Mouse (Mus musculus) liver, embryonic 16.5 days (tissue): ENCODE measurements around the gene Ggt5. TPM values are rescaled to one million over a fixed set of nuclear protein-coding genes. Genes with fewer than 3 reads are reported as not detected.

Experiments
- ATAC-seq: fragments of 200-750 bp; cut with Nextera tagmentation; 2 replicates; pipeline ENCODE4 v1.8.0; 2017; ENCODE audit warnings: low read depth, mild to moderate bottlenecking, moderate number of reproducible peaks, moderate library complexity
- H3K27ac ChIP-seq: fragments of 300-500 bp; sonication (generic); 2 replicates; pipeline ENCODE4 v1.5.1; 2014; ENCODE audit warnings: mild to moderate bottlenecking, low read length
- H3K27me3 ChIP-seq: fragments of 300-500 bp; sonication (generic); 2 replicates; pipeline ENCODE4 v1.6.1; 2014; ENCODE audit warnings: low read depth, low read length, mixed read lengths; ENCODE audit not compliant: control insufficient read depth, insufficient read depth
- H3K36me3 ChIP-seq: fragments of 300-500 bp; sonication (generic); 2 replicates; pipeline ENCODE4 v1.6.1; 2014; ENCODE audit warnings: mild to moderate bottlenecking; ENCODE audit not compliant: control insufficient read depth, insufficient read depth
- H3K4me1 ChIP-seq: fragments of 300-500 bp; sonication (generic); 2 replicates; pipeline ENCODE4 v1.6.1; 2014; ENCODE audit warnings: low read depth, low read length, mixed read lengths; ENCODE audit not compliant: control insufficient read depth
- H3K4me2 ChIP-seq: fragments of 300-500 bp; sonication (generic); 2 replicates; pipeline ENCODE4 v1.6.1; 2014; ENCODE audit warnings: low read depth, low read length, mixed read lengths
- H3K4me3 ChIP-seq: fragments of 300-500 bp; sonication (generic); 2 replicates; pipeline ENCODE4 v1.5.1; 2014; ENCODE audit warnings: low read depth, mild to moderate bottlenecking, low read length
- H3K9ac ChIP-seq: fragments of 300-500 bp; sonication (generic); 2 replicates; pipeline ENCODE4 v1.6.1; 2014; ENCODE audit warnings: low read depth, low read length
- H3K9me3 ChIP-seq: fragments of 300-500 bp; sonication (generic); replicated peaks from 2 replicates; pipeline ENCODE4 v1.6.1; 2016; ENCODE audit warnings: low read length; ENCODE audit not compliant: control insufficient read depth
- WGBS: fragments of 180-500 bp; shearing (Covaris S2); extraction: QIAGEN DNeasy Blood & Tissue Kit; methylation state at CpG from one replicate; pipeline ENCODE4 v1.1.7; 2014; ENCODE audit not compliant: insufficient replicate concordance; 5-methylcytosine and 5-hydroxymethylcytosine counted together
- polyA plus RNA-seq: library from polyadenylated mRNA; unstranded; fragments of >200 nt; fragmentation: Nextera tagmentation; extraction: Ambion mirVana; gene quantifications from 2 replicates; pipeline ENCODE4 v1.2.1, GENCODE M21; 2015

Ggt5 gene
- polyA plus RNA-seq, 1 experiment from 2014 or later, result 0.98 TPM

DNA sequence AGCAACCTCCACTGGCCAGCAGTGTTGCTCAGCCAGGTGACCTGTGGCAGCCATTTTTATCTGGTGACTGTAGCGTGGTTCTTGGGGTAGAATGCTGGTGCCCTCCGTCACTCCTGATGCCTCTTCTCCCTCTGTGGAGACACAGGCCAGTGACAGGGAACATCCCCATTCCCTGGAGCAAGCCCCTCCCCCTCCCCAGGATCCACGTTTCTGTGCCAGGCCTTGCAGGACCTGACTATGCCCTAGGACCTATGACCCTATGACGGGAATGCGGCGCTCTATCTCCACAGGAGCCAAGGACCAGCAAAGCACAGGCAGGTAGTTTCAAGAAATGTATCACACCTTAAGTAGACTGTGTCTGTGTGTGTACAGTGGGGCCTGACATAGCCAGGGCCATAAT is 59.0 kb downstream of the Ggt5 start:
- Histone ChIP-seq H3K27ac (no peak overlapping the region), H3K9ac (no peak overlapping the region), H3K36me3 (peaks cover 27% of the 10 kb centered on the region)

DNA sequence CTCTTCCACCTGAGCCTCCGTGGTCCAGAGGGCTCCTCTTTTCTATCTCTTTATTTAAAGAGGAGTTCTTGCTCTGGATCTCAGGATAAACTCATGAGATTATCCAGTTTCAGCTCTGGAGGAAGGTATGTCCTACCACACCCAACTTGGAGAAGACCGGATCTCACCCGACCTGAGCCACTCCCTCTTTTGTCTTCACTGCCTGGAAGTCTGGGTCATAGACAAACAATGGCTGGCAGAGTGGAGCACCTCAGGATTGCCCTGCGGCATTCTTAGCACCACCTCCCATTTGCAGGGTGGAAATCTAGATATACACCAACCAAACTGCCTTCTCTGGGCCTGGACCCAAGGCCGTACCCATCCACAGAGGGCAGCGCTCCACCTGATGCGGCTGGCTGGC is 59.9 kb downstream of the Ggt5 start:
- no peaks in the 10 kb centered on the region for H3K27me3 ChIP-seq
- H3K4me1 ChIP-seq, result peaks cover 5% of the 10 kb centered on the region
- H3K36me3 ChIP-seq, result peaks cover 31% of the 10 kb centered on the region
- no peak overlapping the region for H3K4me3 ChIP-seq
- no peak for ATAC-seq
- 84% methylated on average over 7 of the region's 7 CpGs for WGBS
- no peak overlapping the region for H3K4me2 ChIP-seq
- H3K27ac ChIP-seq, result no peak overlapping the region
- H3K9me3 ChIP-seq, result no peaks in the 10 kb centered on the region
- no peak overlapping the region for H3K9ac ChIP-seq

More for the DNA sequence above, 59.0 kb downstream of the Ggt5 start:
- Histone ChIP-seq H3K27me3 (no peaks in the 10 kb centered on the region), H3K9me3 (no peaks in the 10 kb centered on the region), H3K4me3 (no peak overlapping the region), H3K4me2 (no peak overlapping the region), H3K4me1 (peaks cover 14% of the 10 kb centered on the region)
- WGBS, result 76% methylated on average over 6 of the region's 6 CpGs
- no peak for ATAC-seq

DNA sequence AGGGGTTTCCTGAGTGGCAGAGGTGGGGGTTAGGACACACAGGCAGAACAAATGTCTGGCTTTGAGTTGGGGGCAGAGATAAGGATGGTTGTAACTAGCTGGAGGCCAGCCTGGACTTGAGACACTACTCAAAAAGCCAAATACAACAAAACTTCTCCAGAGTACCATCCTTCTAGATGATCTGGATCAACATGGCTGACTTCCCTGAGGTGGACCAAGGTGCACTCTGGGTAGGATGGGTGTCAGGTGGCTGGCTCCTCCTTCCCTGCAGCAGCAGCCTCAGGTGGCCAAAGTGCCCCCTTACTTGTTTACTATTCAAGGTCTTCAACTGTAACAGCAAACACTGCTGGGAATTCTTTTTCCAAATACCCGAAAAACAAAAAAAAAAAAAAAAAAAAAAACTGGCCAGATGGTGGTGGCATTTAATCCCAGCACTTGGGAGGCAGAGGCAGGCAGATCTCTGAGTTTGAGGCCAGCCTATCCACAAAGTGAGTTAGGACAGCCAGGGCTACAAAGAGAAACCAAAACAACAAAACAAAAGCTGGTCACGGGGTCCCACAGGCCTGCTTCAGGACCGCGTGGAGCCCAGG is 60.4 kb downstream of the Ggt5 start:
- 77% methylated on average over 4 of the region's 4 CpGs for WGBS

DNA sequence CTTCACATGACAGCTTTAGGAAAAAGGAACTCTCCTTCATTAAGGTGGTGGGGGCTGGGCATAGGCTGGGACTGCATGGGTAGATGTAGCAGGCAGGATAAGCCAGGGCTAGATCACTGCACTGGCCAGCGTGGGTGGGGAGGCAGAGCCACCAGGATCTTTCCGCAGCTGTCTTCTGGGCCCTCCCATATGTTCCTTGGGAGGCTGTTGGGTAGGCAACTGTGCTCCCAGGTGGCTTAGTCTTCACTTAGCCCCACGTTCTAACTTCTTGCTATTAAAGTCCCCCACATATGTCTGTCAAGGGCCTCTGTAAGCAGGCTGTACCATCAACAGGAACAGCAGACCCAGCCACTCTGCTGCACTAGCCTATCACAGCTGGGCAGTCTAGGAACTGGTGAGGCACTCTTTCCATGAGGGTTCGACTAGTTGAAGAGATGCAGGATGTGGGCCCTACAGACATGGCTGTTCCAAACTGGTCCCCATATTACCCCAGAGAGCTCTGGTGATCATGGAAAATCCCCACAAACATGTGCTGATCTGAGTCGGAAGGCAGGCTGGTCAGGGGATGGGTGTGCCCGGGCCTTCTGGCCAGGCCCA is 61.3 kb downstream of the Ggt5 start:
- Histone ChIP-seq H3K4me1 (no peaks in the 10 kb centered on the region), H3K27me3 (no peaks in the 10 kb centered on the region), H3K27ac (no peak overlapping the region), H3K9ac (no peak overlapping the region), H3K36me3 (peaks cover 38% of the 10 kb centered on the region), H3K4me3 (no peak overlapping the region), H3K4me2 (no peak overlapping the region), H3K9me3 (no peaks in the 10 kb centered on the region)
- ATAC-seq, result no peak
- 72% methylated on average over 6 of the region's 6 CpGs for WGBS

More for the DNA sequence above, 60.4 kb downstream of the Ggt5 start:
- ATAC-seq, result no peak
- H3K4me2 ChIP-seq, result no peak overlapping the region
- H3K36me3 ChIP-seq, result peaks cover 34% of the 10 kb centered on the region
- H3K27me3 ChIP-seq, result no peaks in the 10 kb centered on the region
- H3K9ac ChIP-seq, result no peak overlapping the region
- no peaks in the 10 kb centered on the region for H3K9me3 ChIP-seq
- H3K27ac ChIP-seq, result no peak overlapping the region
- no peak overlapping the region for H3K4me3 ChIP-seq
- peaks cover under 1% of the 10 kb centered on the region for H3K4me1 ChIP-seq

DNA sequence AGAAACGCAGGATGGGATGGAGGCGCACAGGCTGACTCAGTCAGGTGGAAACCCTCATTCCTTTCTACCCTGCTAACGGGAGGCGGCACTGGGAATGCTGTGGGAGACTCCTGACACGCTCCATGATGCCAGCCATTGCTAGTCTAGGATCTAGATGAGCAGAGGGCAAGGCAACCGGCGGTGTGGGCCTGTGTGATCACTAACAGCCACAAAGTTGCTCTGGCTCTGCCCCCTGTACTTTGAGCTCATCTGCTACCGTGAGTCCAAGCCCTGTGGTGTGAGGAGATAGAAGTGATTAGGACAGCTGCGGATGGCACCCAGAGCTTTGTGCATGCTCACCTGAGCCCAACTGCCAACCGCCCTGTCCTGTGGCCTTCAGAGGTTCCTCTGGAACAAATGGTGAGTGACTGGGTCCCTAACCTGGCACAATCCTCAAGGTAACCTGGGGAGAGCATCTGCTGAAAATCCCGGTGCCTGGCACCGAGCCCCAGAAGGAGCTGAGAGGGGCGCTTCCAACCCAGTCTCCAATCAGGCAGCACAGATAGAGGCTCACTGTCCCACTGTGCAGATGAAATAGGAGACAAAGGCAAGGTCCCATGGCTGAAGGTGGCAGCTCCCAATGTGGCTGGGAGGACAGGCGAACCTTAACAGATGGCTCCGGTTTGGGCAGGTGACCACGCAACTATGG is 62.4 kb downstream of the Ggt5 start:
- no peak for ATAC-seq
- H3K4me1 ChIP-seq, result no peaks in the 10 kb centered on the region
- no peaks in the 10 kb centered on the region for H3K9me3 ChIP-seq
- 89% methylated on average over 16 of the region's 16 CpGs for WGBS
- no peak overlapping the region for H3K4me3 ChIP-seq
- peaks cover 43% of the 10 kb centered on the region for H3K36me3 ChIP-seq
- no peaks in the 10 kb centered on the region for H3K27me3 ChIP-seq
- H3K27ac ChIP-seq, result no peak overlapping the region
- no peak overlapping the region for H3K4me2 ChIP-seq
- no peak overlapping the region for H3K9ac ChIP-seq

DNA sequence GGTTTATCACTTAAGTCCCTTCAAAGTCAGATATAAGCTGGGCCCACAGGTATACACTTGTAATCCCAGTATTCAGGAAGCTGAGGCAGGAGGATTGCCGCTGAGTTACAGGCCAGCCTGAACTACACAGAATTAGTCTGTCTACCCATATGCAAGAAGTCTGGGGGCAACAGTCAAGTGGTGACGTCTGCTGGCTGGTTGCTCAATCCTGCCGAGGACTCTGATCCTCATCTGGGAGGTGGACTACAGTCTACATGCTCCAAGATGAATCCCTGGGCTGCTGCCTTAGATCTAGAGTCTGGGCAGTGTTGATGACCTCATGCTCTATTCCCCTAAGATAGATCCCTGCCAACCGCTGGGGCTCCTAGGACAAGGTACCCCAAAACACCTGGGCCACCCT is 64.9 kb downstream of the Ggt5 start:
- Histone ChIP-seq H3K4me3 (no peak overlapping the region), H3K4me2 (no peak overlapping the region), H3K9ac (no peak overlapping the region), H3K36me3 (peaks cover 47% of the 10 kb centered on the region), H3K27ac (no peak overlapping the region), H3K4me1 (no peaks in the 10 kb centered on the region), H3K27me3 (no peaks in the 10 kb centered on the region), H3K9me3 (no peaks in the 10 kb centered on the region)
- 69% methylated on average over 4 of the region's 4 CpGs for WGBS
- peak; percentile 49 for ATAC-seq

DNA sequence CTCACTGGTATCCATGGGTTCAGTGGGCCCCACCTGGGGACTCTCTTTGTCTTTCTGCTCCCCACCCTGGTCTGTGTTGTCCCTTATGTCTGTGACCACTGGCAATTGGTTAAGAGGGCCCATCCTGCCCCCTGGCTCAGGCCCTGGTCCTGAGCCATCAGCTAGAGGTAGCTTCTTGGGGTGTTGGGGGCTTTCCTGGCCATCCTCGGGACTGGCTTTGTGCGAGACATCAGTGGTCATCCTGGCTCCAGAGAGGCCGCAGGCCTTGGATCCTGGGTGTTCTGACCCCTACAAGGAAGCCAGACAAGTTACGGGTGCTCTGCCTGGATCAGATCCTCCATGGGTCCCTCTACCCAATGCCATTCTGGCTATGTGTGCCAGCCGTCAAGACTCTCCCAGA is 68.0 kb downstream of the Ggt5 start:
- Histone ChIP-seq H3K27ac (no peak overlapping the region), H3K4me3 (no peak overlapping the region), H3K4me1 (no peaks in the 10 kb centered on the region), H3K9me3 (no peaks in the 10 kb centered on the region), H3K9ac (no peak overlapping the region), H3K4me2 (no peak overlapping the region), H3K27me3 (no peaks in the 10 kb centered on the region), H3K36me3 (peaks cover 36% of the 10 kb centered on the region)
- WGBS, result 85% methylated on average over 5 of the region's 5 CpGs
- no peak for ATAC-seq

DNA sequence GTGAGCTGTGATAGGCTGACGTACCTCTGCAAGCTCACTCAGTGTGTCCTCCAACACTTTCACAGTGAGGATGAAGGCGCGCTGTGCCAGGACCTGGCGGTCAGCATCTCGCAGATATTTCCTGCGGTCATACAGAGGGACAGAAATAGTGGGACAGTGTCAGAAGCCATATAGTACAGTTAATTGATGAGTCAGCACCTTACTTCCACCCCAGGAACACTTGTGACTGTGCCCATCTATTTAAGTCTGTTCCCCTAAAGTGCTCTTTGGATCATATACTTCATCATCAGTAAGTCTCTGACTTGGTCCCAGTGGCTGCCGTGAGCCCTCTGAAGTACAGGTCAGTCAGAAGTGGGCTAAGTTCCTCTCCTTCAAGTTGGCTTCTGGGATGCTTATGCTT is 68.6 kb downstream of the Ggt5 start:
- WGBS, result 88% methylated on average over 7 of the region's 7 CpGs
- H3K27ac ChIP-seq, result no peak overlapping the region
- peaks cover 29% of the 10 kb centered on the region for H3K36me3 ChIP-seq
- H3K9me3 ChIP-seq, result no peaks in the 10 kb centered on the region
- H3K4me2 ChIP-seq, result no peak overlapping the region
- no peaks in the 10 kb centered on the region for H3K4me1 ChIP-seq
- H3K9ac ChIP-seq, result no peak overlapping the region
- no peaks in the 10 kb centered on the region for H3K27me3 ChIP-seq
- no peak overlapping the region for H3K4me3 ChIP-seq
- no peak for ATAC-seq

DNA sequence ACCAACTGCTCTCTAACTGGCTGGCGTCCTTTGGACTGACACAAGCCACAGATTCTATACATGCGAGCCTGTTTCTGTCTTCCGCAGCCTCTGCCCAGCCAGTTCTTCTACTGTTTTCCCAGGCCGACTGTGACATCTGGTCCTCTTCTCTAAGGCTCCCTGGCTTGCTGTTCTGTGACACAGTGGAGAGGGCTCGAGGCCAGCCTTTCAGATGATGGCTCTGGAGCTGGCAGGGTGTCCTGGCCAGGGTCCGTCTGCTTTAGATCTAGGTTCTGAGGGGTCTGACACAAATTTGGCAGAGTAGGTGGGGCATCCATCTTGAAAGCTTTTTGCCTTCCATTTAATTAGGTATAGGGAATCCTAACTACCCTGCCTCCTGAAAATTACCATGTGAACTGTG is 72.2 kb downstream of the Ggt5 start:
- no peak for ATAC-seq
- Histone ChIP-seq H3K9me3 (no peaks in the 10 kb centered on the region), H3K4me2 (no peak overlapping the region), H3K27ac (no peak overlapping the region), H3K27me3 (no peaks in the 10 kb centered on the region), H3K4me1 (no peaks in the 10 kb centered on the region), H3K36me3 (peaks cover 12% of the 10 kb centered on the region), H3K4me3 (no peak overlapping the region), H3K9ac (no peak overlapping the region)
- WGBS, result 86% methylated on average over 6 of the region's 6 CpGs
